Mouse (Mus musculus): ENCODE measurements around the gene Astl.
A peak's percentile ranks its signal among the peaks of the same experiment; 100 is the strongest.
"Not testable (repeated sequence)": the region's sequence is repeated elsewhere in the genome, so short reads cannot be mapped to it uniquely, and the experiment has no call there.

Astl gene

GRCm38 (mm10) chr2:127338416-127338815 is at the start of gene Astl:
Astl (plus strand) TSS chr2:127338639.
- no peak for DNase-seq

GRCm38 (mm10) chr2:127292250-127292649 is 46.2 kb upstream of the Astl start:
- no peak for DNase-seq

GRCm38 (mm10) chr2:127297001-127297805 is 41.2 kb upstream of the Astl start:
- DNase-seq = no peak

GRCm38 (mm10) chr2:127298056-127298455 is 40.4 kb upstream of the Astl start:
- peak; percentile 21 for DNase-seq

- DNase-seq = no peak
Measured at GRCm38 (mm10) chr2:127300701-127301100, 37.7 kb upstream of the Astl start.

- no peak for DNase-seq
Measured at GRCm38 (mm10) chr2:127301883-127302282, 36.6 kb upstream of the Astl start.

GRCm38 (mm10) chr2:127304192-127304591 is 34.2 kb upstream of the Astl start:
- not testable (repeated sequence) for DNase-seq

- DNase-seq = no peak
Measured at GRCm38 (mm10) chr2:127304609-127305210, 33.7 kb upstream of the Astl start.

- DNase-seq = no peak
Measured at GRCm38 (mm10) chr2:127306123-127306522, 32.3 kb upstream of the Astl start.

- no peak for DNase-seq
Measured at GRCm38 (mm10) chr2:127307179-127307578, 31.3 kb upstream of the Astl start.

GRCm38 (mm10) chr2:127308660-127309059 is 29.8 kb upstream of the Astl start:
- DNase-seq = no peak

GRCm38 (mm10) chr2:127310246-127310645 is 28.2 kb upstream of the Astl start:
- DNase-seq = no peak

GRCm38 (mm10) chr2:127310685-127311084 is 27.8 kb upstream of the Astl start:
- no peak for DNase-seq

GRCm38 (mm10) chr2:127311193-127311592 is 27.2 kb upstream of the Astl start:
- DNase-seq = no peak

- DNase-seq = no peak
Measured at GRCm38 (mm10) chr2:127312801-127313200, 25.6 kb upstream of the Astl start.

GRCm38 (mm10) chr2:127313878-127314277 is 24.6 kb upstream of the Astl start:
- DNase-seq = no peak

GRCm38 (mm10) chr2:127314467-127315154 is 23.8 kb upstream of the Astl start:
- no peak for DNase-seq

GRCm38 (mm10) chr2:127315155-127315470 is 23.3 kb upstream of the Astl start:
- no peak for DNase-seq

- no peak for DNase-seq
Measured at GRCm38 (mm10) chr2:127316431-127316830, 22.0 kb upstream of the Astl start.

GRCm38 (mm10) chr2:127318136-127318535 is 20.3 kb upstream of the Astl start:
- no peak for DNase-seq

GRCm38 (mm10) chr2:127319071-127319470 is 19.4 kb upstream of the Astl start:
- no peak for DNase-seq

GRCm38 (mm10) chr2:127322671-127323285 is 15.7 kb upstream of the Astl start:
- DNase-seq = no peak

GRCm38 (mm10) chr2:127323667-127324066 is 14.8 kb upstream of the Astl start:
- DNase-seq = no peak

GRCm38 (mm10) chr2:127324456-127324855 is 14.0 kb upstream of the Astl start:
- no peak for DNase-seq
